Mouse (Mus musculus) forebrain, embryonic 10.5 days (tissue): ENCODE measurements around the gene Acot6. TPM values are rescaled to one million over a fixed set of nuclear protein-coding genes. Genes with fewer than 3 reads are reported as not detected.
"Not testable (repeated sequence)": the region's sequence is repeated elsewhere in the genome, so short reads cannot be mapped to it uniquely, and the experiment has no call there.

Source experiments
- DNase-seq: peaks from one replicate; pipeline ENCODE4 v3.0.0-alpha.2; 2017; ENCODE audit warnings: low spot score; ENCODE audit errors: extremely low spot score
- H3K27ac ChIP-seq: fragments of 300-500 bp; sonication (generic); 2 replicates; pipeline ENCODE4 v1.5.1; 2016; ENCODE audit warnings: mild to moderate bottlenecking
- H3K27me3 ChIP-seq: fragments of 300-500 bp; sonication (generic); 2 replicates; pipeline ENCODE4 v1.6.1; 2016; ENCODE audit warnings: mild to moderate bottlenecking; ENCODE audit not compliant: poor library complexity, severe bottlenecking
- H3K36me3 ChIP-seq: fragments of 300-500 bp; sonication (generic); replicated peaks from 2 replicates; pipeline ENCODE4 v1.6.1; 2016; ENCODE audit warnings: mild to moderate bottlenecking, moderate library complexity
- H3K4me1 ChIP-seq: fragments of 300-500 bp; sonication (generic); 2 replicates; pipeline ENCODE4 v1.6.1; 2016
- H3K4me3 ChIP-seq: fragments of 300-500 bp; sonication (generic); 2 replicates; pipeline ENCODE4 v1.5.1; 2016; ENCODE audit warnings: mild to moderate bottlenecking, moderate library complexity
- H3K9me3 ChIP-seq: fragments of 300-500 bp; sonication (generic); 2 replicates; pipeline ENCODE4 v1.6.1; 2016; ENCODE audit warnings: mild to moderate bottlenecking, moderate library complexity
- WGBS: fragments of 180-500 bp; shearing (Covaris S2); methylation state at CpG from one replicate; pipeline ENCODE4 v1.1.7; 2016; 5-methylcytosine and 5-hydroxymethylcytosine counted together
- polyA plus RNA-seq: library from polyadenylated mRNA; unstranded; fragments of >200 nt; fragmentation: Nextera tagmentation; extraction: Ambion mirVana; gene quantifications from 2 replicates; pipeline ENCODE4 v1.2.1, GENCODE M21; 2016

The Acot6 gene
- polyA plus RNA-seq, 1 experiment from 2014 or later, result 0.69 TPM

DNA sequence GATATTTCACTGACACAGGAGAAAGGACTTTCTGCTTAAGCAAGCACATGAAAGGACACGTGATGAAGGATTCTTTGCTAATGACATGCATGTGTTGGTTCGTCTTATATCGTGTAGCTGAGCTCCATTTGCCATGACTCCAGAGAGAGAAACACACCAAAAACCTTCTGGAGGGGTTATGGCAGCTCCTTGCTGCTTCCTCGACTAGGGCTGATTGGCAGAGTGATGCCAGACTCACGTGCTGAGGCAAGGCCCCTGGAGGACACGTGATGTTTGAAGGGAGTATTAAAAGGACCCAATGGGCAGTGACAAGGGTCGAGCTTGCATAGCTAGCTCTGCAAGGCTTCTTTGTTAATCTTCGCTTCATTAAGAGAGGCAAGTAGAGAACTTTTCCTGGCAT lies 32.2 kb upstream of the Acot6 start:
- 61% methylated on average over 8 of the region's 8 CpGs for WGBS

DNA sequence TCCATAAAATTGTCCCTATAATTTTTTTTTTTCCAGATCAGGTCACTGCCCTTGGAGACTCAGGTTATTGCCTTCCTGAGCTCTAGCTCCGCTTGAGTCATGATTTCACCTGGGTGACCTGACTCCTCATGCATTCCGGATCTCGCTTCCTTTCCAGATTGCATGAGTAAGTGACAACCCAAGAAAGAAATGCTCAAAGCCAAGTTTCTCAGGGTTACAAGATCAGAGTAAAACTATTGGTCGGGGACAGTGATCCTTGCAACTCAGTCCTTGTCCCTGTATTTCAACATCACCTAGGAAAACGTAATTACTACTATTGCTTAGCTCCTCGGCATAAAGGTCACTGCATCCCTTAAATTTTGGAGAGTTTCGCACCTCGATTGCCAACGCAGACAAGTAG lies 31.5 kb upstream of the Acot6 start, which contains the start of gene Acot5:
TSS of gene Acot5 (plus strand) at position 340 of the 400 bp plus-strand sequence.
- no peak for DNase-seq
- Histone ChIP-seq H3K4me1 (peaks cover 13% of the 10 kb centered on the region), H3K36me3 (no peaks in the 10 kb centered on the region), H3K27ac (no peak within 1 kb of the TSS), H3K27me3 (peaks cover 48% of the 10 kb centered on the region), H3K4me3 (peak within 1 kb of the TSS; percentile 49), H3K9me3 (no peaks in the 10 kb centered on the region)
- 60% methylated on average over 9 of the region's 9 CpGs for WGBS

More for the DNA sequence above, 32.2 kb upstream of the Acot6 start:
- no peak overlapping the region for H3K4me3 ChIP-seq
- no peak for DNase-seq
- peaks cover 13% of the 10 kb centered on the region for H3K4me1 ChIP-seq
- H3K9me3 ChIP-seq, result no peaks in the 10 kb centered on the region
- H3K27ac ChIP-seq, result no peak overlapping the region
- no peaks in the 10 kb centered on the region for H3K36me3 ChIP-seq
- peaks cover 48% of the 10 kb centered on the region for H3K27me3 ChIP-seq

DNA sequence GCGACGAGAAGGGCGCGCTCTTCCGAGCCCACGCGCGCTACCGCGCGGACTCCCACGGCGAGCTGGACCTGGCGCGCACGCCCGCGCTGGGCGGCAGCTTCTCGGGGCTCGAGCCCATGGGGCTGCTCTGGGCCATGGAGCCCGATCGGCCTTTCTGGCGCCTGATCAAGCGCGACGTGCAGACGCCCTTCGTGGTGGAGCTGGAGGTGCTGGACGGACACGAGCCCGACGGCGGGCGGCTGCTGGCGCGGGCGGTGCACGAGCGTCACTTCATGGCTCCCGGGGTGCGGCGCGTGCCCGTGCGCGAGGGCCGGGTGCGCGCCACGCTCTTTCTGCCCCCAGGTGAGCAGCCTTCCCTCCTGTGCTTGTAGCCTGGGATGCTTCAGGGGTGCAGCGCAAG lies 30.9 kb upstream of the Acot6 start:
- H3K9me3 ChIP-seq, H3K27ac ChIP-seq, DNase-seq, H3K36me3 ChIP-seq: not testable (repeated sequence)
- Histone ChIP-seq H3K27me3 (peaks cover 48% of the 10 kb centered on the region), H3K4me1 (peaks cover 13% of the 10 kb centered on the region), H3K4me3 (peak overlapping the region; percentile 49)
- 1% methylated on average over 52 of the region's 52 CpGs for WGBS

DNA sequence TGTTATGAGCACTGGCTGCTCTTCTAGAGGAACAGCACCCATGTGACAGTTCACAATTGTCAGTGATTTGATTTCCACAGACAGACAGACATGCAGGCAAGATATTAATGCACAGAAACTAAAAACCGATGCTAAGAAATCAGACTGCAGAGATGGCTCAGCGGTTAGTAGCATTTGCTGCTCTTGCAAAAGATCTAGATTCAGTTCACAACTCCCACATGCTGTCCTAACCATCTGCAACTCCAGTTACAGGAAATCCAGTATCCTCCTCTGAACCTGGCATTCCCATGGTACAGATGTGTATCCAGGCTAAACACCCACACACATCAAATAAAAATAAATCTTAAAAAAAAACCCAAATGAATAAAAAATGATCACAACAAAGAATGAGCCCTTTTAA lies 28.8 kb upstream of the Acot6 start:
- Histone ChIP-seq H3K36me3 (no peaks in the 10 kb centered on the region), H3K4me3 (no peak overlapping the region), H3K27ac (no peak overlapping the region), H3K9me3 (no peaks in the 10 kb centered on the region), H3K4me1 (peaks cover 13% of the 10 kb centered on the region), H3K27me3 (peaks cover 47% of the 10 kb centered on the region)
- 88% methylated on average over 2 of the region's 2 CpGs for WGBS
- no peak for DNase-seq

DNA sequence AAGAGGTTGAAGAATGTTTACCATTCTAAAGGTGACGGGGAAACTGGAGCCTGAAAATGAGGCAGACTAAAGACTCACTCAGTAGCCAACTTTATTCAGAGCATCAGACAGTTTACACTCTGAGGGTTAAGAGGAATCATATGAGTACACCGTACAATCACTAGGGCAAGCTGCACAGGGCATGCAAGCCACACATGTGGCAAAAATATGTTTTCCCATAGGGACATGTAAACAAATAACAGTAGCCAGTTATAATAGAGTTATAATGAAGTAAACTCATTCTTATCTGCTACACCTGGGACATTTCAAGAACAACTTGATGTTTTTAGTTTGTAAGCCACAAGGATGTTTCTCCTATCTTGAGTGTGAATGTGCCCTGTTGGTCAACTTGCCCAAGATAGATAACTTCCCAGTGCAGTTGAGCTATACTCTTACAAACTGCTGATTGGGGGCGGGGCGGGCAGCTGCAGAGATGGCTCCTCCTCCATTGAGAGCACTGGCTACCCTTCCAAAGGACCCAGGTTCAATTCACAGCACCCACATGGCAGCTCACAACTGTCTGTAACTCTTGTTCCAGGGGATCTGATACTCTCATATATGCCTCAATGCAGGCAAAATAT lies 23.0 kb upstream of the Acot6 start:
- DNase-seq, result no peak
- Histone ChIP-seq H3K36me3 (no peaks in the 10 kb centered on the region), H3K27ac (no peak overlapping the region), H3K9me3 (no peaks in the 10 kb centered on the region), H3K4me1 (no peaks in the 10 kb centered on the region), H3K27me3 (no peaks in the 10 kb centered on the region), H3K4me3 (no peak overlapping the region)
- WGBS, result 89% methylated on average over 4 of the region's 4 CpGs

DNA sequence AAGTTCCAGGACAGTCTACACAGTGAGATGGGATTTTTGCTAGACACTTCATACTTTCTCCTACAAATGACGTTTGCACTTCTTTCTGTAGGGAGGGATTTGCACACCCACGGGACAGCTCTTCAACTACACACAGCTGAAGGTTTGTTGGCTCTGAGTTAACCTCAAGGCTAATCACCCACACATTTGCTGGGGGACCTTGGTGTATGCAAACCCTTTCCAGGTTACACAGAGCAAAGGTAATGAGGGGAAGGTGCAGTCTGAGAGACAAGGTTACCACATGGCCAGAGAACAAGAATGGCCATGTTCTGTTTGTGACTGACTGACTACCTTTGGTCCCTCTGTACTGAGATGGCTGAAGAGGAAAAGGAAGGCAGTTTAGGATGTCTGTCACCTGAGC lies 16.6 kb upstream of the Acot6 start:
- WGBS, result 90% methylated on average over 2 of the region's 2 CpGs

DNA sequence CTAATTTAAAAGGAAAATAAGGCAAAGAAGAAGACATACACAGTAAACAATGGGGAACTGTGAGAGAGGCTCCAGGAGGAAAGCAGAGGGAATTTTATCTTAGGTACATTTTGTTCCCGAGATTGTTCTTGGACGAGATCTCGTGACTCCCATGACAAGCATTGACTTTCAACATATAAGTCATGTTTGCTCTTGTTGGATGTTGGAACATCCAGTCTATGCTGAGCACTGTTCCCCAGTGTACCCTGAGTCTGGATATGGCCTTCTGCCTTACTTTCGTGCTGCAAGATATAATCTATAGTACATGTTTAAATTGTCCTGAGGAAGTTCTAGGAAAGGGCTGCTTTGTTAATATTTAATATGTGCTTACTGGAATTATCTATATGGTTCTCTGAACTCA lies 15.9 kb upstream of the Acot6 start:
- Histone ChIP-seq H3K36me3 (no peaks in the 10 kb centered on the region), H3K9me3 (peaks cover 18% of the 10 kb centered on the region), H3K27ac (no peak overlapping the region), H3K4me3 (no peak overlapping the region), H3K27me3 (no peaks in the 10 kb centered on the region), H3K4me1 (no peaks in the 10 kb centered on the region)
- DNase-seq, result no peak
- 90% methylated on average over 4 of the region's 4 CpGs for WGBS

More for the DNA sequence above, 16.6 kb upstream of the Acot6 start:
- no peaks in the 10 kb centered on the region for H3K27me3 ChIP-seq
- peaks cover 11% of the 10 kb centered on the region; the same call in 1 of the 2 replicates for H3K9me3 ChIP-seq
- H3K27ac ChIP-seq, result no peak overlapping the region
- no peak for DNase-seq
- H3K4me1 ChIP-seq, result no peaks in the 10 kb centered on the region
- H3K36me3 ChIP-seq, result no peaks in the 10 kb centered on the region
- no peak overlapping the region for H3K4me3 ChIP-seq

DNA sequence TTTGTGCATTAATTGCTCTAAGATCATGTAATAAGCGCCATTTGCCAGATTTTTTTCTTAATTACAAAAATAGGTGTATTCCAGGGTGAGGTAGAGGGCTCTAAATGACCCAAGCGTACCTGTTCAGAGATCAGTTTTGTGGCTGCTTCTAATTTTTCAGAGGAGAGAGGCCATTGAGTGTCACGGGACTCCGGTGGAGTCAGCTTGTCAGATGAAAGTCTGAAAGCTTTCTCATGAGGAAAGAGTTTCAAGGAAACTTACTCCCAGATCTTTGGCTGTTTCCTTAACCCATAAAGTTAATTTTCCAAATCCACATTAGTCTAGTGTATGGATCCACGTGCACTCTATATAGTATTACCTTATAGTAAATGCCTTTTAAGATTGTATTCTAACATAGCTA lies 5.8 kb upstream of the Acot6 start:
- H3K4me3 ChIP-seq, H3K36me3 ChIP-seq, H3K4me1 ChIP-seq, DNase-seq, H3K27ac ChIP-seq, H3K27me3 ChIP-seq: not testable (repeated sequence)
- peaks cover 51% of the 10 kb centered on the region for H3K9me3 ChIP-seq
- WGBS, result 92% methylated on average over 5 of the region's 5 CpGs

DNA sequence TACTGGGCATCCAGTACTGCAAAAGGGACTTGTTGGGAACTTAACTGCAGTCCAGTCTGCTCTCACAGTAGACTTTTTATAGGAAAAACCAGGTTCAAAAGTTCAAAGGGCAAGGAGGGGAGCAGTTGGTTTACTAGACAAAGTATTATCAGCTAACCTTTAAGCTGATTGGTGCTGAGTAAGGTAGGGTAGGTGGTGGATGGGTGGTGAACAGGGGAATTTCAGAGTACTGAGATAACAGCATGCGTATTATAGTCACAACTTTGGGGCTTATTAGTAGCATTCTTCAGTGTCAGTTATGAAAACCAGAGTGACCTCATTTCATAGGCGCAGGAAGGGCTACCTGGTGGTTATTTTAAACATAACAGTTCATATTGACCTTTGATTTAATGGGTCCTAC lies 849 bp upstream of the Acot6 start:
- Histone ChIP-seq H3K4me1 (peaks cover 7% of the 10 kb centered on the region), H3K36me3 (no peaks in the 10 kb centered on the region), H3K4me3 (no peak overlapping the region), H3K27me3 (peaks cover 21% of the 10 kb centered on the region), H3K9me3 (peaks cover 5% of the 10 kb centered on the region), H3K27ac (no peak overlapping the region)
- DNase-seq, result no peak
- 92% methylated on average over 2 of the region's 2 CpGs for whole genome bisulfite sequencing

DNA sequence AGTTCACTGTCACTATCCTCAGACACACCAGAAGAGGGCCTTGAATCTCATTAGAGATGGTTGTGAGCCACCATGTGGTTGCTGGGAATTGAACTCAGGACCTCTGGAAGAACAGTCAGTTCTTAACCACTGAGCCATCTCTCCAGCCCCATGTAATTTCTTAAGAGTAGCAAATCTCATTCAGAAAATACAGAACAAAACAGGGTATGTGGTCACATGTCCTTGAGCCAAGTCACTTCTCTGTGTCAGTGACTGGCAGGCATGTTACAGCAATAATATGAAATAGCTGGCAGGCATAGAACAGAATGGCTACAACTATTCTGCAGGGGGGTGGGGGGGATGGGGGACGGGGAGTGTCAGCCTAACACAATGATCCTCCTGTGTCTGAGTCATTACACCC lies 383 bp upstream of the Acot6 start:
- Histone ChIP-seq H3K4me1 (peaks cover 7% of the 10 kb centered on the region), H3K36me3 (no peaks in the 10 kb centered on the region), H3K27me3 (peaks cover 21% of the 10 kb centered on the region), H3K4me3 (peak overlapping the region; percentile 63; the same call in 1 of the 2 replicates), H3K27ac (no peak overlapping the region), H3K9me3 (peaks cover 4% of the 10 kb centered on the region)
- 83% methylated on average over 1 of the region's 1 CpGs for WGBS
- DNase-seq, result no peak

DNA sequence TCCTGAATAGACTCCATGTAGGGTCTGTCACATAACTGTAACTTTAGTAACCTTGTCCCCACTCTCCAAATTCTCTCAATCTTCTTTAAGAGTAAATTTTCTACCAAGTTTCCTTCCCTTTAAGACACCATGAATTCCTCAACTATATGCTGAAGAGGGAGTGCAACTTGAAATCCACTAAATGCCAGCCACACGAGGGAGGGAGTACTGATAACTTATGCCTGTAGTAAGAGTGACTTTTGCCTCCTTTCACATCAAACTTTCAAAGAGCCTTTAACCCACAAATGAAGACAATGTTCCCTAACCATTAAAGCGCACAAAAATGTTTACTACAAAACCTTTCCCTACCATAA lies 1.0 kb downstream of the Acot6 start:
- 56% methylated on average over 2 of the region's 2 CpGs for WGBS
- peak overlapping the region; percentile 85; the same call in 1 of the 2 replicates for H3K27ac ChIP-seq
- DNase-seq, result no peak

DNA sequence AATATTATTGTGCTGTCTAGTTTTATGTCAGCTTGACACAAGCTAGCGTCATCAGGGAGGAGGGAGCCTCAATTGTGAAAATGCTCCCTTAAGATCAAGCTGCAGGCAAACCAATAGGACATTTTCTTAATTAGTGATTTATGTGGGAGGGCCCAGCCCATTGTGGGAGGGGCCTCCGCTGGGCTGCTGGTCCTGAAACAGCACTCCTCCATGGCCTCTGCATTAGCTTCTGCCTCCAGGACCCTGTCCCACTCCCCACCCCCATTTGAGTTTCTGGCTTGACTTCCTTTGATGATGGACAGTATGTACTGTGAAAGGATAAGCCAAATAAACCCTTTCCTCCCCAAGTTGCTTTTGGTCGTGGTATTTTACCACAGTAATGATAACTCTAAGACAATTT lies 6.6 kb downstream of the Acot6 start:
- Histone ChIP-seq H3K9me3 (no peaks in the 10 kb centered on the region), H3K36me3 (no peaks in the 10 kb centered on the region), H3K27ac (no peak overlapping the region), H3K27me3 (peaks cover 3% of the 10 kb centered on the region), H3K4me3 (no peak overlapping the region), H3K4me1 (no peaks in the 10 kb centered on the region)
- no peak for DNase-seq
- WGBS, result 81% methylated on average over 3 of the region's 3 CpGs

More for the DNA sequence above, 1.0 kb downstream of the Acot6 start:
- Histone ChIP-seq H3K4me3 (peak overlapping the region; percentile 63), H3K4me1 (peaks cover 7% of the 10 kb centered on the region), H3K36me3 (no peaks in the 10 kb centered on the region), H3K9me3 (no peaks in the 10 kb centered on the region), H3K27me3 (peaks cover 21% of the 10 kb centered on the region)

DNA sequence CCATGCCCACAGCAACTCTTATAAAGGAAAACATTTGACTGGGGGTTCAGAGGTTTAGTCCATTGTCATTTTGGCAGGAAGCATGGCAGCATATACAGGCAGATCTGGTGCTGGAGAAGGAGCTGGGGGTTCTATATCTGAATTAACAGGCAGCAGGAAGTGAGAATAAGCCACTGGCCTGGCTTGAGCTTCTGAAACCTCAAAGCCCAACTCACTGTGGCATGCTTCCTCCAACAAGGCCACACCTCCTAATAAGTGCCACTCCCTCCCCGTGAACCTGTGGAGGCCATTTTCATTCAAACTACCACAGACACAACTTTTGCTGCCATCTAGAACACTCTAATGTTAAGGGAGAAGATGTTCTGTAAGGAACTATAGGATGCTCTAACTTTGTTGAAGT lies 7.2 kb downstream of the Acot6 start:
- DNase-seq, result no peak

DNA sequence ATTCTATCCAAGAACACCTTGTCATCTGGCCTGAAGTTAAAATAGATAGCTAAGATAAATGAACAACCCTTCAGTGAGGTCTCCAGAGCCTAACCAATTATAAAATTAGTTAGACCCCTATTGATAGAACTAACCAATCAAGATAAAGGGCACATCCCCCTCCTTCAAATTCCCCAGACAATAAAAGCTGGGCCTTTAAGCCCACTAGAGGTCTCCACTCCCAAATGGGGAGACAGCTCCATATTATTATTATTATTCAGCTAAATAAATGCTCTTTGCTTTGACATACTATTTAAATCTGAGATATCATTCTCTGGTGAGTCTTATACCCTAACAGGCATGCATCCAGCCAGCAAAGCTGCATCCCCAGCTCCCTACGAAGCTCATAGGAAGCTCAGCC lies 9.5 kb downstream of the Acot6 start:
- no peak for DNase-seq
- Histone ChIP-seq H3K4me3 (no peak overlapping the region), H3K9me3 (no peaks in the 10 kb centered on the region), H3K36me3 (no peaks in the 10 kb centered on the region), H3K4me1 (peaks cover 9% of the 10 kb centered on the region), H3K27me3 (no peaks in the 10 kb centered on the region), H3K27ac (no peak overlapping the region)
- WGBS, result 70% methylated on average over 1 of the region's 1 CpGs

More for the DNA sequence above, 7.2 kb downstream of the Acot6 start:
- 86% methylated on average over 1 of the region's 1 CpGs for WGBS
- no peaks in the 10 kb centered on the region for H3K4me1 ChIP-seq
- H3K27me3 ChIP-seq, result no peaks in the 10 kb centered on the region
- no peak overlapping the region for H3K27ac ChIP-seq
- no peak overlapping the region for H3K4me3 ChIP-seq
- H3K36me3 ChIP-seq, result no peaks in the 10 kb centered on the region
- no peaks in the 10 kb centered on the region for H3K9me3 ChIP-seq
